Mouse (Mus musculus): Measurements from ENCODE around the gene Icosl. TPM values are rescaled to one million over a fixed set of nuclear protein-coding genes. Genes with fewer than 3 reads are reported as not detected.

Gene Icosl
- polyA plus RNA-seq, 1 experiment from 2014 or later, result 5.3 TPM

DNA sequence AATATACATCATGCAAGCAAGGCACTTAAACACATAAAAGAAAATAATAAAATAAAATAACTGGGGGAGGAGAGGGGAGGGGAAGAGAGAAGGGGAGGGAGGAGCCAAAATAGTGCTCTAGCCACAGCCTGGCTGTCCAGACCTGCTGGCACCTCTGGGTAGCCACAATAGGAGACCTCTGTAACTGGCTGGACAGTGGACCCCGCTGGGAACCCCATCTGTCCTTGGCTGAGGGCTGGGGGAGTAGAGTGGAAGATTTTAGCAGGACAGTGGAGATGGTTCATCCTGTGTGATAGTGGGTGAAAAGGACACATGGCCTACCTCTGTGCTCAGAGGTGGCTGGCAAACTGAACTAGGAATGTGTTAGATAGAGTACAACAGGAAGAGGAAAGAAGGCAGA, 24.6 kb upstream of the Icosl start:
- Histone ChIP-seq H3K9me3 (replicated peaks) (no peaks in the 10 kb centered on the region), H3K9ac (no peak overlapping the region), H3K4me1 (peaks cover 15% of the 10 kb centered on the region), H3K27ac (replicated peaks) (no peak overlapping the region), H3K27me3 (no peaks in the 10 kb centered on the region), H3K4me3 (replicated peaks) (no peak overlapping the region), H3K4me2 (replicated peaks) (no peak overlapping the region), H3K36me3 (no peaks in the 10 kb centered on the region)
- ATAC-seq (ENCODE audit: insufficient number of reproducible peaks, low FRiP score, low TSS enrichment, low read depth), result no peak
- 60% methylated on average over 1 of the region's 1 CpGs for WGBS

DNA sequence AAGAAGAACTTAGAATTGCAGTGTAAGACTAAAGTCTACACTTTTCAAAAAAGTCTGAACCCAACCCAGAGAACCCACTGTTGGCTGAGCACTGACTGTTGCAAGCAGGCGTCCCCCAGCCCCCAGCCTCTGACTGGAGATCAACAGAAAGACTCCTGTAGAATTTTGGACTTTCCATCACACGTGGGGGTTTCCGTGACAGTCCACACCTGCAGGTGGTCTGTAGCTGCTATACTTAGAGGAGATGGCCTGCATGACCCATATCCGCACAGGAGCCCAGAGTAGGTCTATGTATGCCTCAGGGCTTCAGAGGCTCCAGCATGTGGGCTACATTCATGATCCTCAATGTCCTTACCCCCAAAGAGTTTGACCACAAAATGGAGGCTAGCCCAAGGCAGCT, 22.7 kb upstream of the Icosl start:
- Histone ChIP-seq H3K27ac (replicated peaks) (no peak overlapping the region), H3K9me3 (replicated peaks) (no peaks in the 10 kb centered on the region), H3K36me3 (no peaks in the 10 kb centered on the region), H3K4me1 (peaks cover 15% of the 10 kb centered on the region), H3K4me2 (replicated peaks) (no peak overlapping the region), H3K4me3 (replicated peaks) (no peak overlapping the region), H3K9ac (no peak overlapping the region), H3K27me3 (no peaks in the 10 kb centered on the region)
- WGBS, result 83% methylated on average over 4 of the region's 4 CpGs
- no peak for ATAC-seq (ENCODE audit: insufficient number of reproducible peaks, low FRiP score, low TSS enrichment, low read depth)

DNA sequence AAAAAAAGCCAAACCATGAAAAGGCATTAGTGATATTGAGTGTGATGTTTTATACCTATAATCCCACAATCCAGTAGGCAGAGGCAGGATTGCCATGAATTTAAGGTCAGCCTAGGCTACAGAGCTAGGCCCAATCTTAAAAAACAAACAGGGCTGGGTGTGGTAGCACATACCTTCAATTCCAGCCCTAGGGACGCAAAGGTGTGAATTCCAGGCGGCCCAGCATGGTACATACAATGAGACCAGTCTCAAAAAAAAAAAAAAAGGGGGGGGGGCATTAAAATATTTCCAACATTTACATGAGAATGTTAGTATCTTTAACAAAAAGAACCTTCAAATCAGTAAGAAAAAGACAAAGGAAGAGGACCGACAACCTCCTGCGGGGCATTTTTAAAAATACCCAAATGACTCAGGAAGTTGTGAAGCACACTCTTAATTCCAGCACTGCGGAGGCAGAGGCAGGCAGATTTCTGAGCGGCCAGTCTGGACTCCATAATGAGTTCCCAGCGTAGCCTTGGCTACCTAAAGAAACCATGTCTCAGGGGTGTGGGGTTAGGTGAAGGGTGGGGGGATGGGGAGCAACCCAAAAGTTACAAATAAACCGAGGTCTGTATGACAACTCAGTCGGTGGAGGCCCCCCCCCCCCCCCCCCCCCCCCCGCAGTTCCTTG, 20.9 kb upstream of the Icosl start:
- no peak for ATAC-seq (ENCODE audit: insufficient number of reproducible peaks, low FRiP score, low TSS enrichment, low read depth)
- 81% methylated on average over 9 of the region's 10 CpGs for WGBS

DNA sequence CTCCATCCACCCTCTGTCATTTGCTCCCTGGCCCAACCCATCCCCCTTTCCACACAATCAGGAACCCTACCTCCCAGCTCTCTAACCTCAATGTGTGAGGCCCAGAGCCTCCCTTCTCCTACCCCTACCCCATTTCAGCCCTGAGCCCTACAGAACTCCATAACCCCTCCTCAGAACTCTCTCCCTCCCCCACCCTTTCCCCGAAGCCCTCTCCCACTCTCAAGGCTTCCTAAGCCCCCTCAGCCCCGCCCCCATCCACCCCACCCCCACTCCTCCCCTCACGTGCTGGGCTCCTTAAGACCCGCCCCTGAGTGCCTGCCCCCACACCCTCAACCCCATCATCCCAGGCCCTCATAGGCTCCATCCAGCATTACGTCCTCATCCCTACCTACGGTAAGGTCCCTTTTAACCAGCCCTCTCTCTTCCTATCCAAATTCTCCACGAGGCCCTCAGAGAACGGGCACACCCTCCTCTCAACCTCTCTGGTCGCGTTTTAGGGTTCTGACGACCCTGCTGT, 19.5 kb upstream of the Icosl start:
- no peaks in the 10 kb centered on the region for H3K36me3 ChIP-seq
- no peak overlapping the region for H3K4me2 ChIP-seq (replicated peaks)
- WGBS, result 57% methylated on average over 11 of the region's 11 CpGs
- H3K27me3 ChIP-seq, result no peaks in the 10 kb centered on the region
- H3K4me3 ChIP-seq (replicated peaks), result no peak overlapping the region
- no peaks in the 10 kb centered on the region for H3K4me1 ChIP-seq
- H3K9me3 ChIP-seq (replicated peaks), result no peaks in the 10 kb centered on the region
- no peak overlapping the region for H3K9ac ChIP-seq
- H3K27ac ChIP-seq (replicated peaks), result no peak overlapping the region
- no peak for ATAC-seq (ENCODE audit: insufficient number of reproducible peaks, low FRiP score, low TSS enrichment, low read depth)

More for the DNA sequence above, 20.9 kb upstream of the Icosl start:
- H3K9me3 ChIP-seq (replicated peaks), result no peaks in the 10 kb centered on the region
- no peaks in the 10 kb centered on the region for H3K36me3 ChIP-seq
- peaks cover 5% of the 10 kb centered on the region for H3K4me1 ChIP-seq
- no peak overlapping the region for H3K4me2 ChIP-seq (replicated peaks)
- H3K9ac ChIP-seq, result no peak overlapping the region
- H3K27ac ChIP-seq (replicated peaks), result no peak overlapping the region
- H3K4me3 ChIP-seq (replicated peaks), result no peak overlapping the region
- H3K27me3 ChIP-seq, result no peaks in the 10 kb centered on the region

DNA sequence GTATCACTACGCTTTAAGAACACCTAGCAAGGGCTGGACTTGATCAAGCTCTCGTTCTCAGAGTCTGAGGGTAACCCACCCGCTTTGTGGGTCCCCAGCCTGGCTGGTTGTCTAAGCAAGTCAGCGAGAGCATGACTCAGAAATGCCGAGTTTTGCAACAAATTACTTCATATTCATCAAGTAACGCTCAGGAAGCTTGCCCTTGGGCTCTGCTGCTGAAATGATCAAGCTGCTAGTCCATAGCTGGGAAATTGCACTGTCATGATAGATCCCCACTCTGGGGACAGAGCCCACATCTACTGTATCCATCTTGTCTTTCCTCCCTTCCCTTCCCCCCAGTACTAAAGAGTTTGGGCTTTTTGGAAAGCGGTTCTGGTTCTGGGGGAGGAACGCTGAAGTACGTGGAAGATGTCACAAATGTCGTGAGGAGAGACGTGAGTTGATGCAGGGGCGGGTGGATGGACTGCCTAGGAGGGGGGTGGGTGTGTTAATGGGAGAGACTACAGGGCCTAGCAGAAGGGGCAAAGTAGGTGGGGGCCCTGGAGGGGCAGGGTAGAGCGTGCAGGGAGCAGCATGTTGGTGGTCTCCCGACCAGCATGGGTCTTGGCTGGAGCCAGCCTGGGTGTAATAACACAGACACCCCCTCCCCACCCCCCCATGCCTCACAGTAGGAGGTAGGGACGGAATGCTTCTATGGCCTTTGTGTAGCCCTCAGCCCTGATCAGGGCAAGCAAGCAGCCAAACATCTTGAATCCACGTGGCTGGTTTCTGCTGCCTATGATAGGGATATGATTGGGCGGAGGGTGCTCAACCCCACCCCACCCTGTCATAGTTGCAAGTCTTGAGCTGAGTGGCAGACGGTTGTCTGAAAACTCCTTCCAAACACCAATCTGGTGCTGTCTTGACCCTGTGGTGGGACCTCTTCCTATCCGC, 14.2 kb upstream of the Icosl start:
- Histone ChIP-seq H3K4me3 (replicated peaks) (no peak overlapping the region), H3K4me1 (peaks cover 9% of the 10 kb centered on the region; the same call in 1 of the 2 replicates), H3K9me3 (replicated peaks) (no peaks in the 10 kb centered on the region), H3K27me3 (no peaks in the 10 kb centered on the region), H3K36me3 (no peaks in the 10 kb centered on the region), H3K9ac (no peak overlapping the region), H3K27ac (replicated peaks) (no peak overlapping the region), H3K4me2 (replicated peaks) (no peak overlapping the region)
- no peak for ATAC-seq (ENCODE audit: insufficient number of reproducible peaks, low FRiP score, low TSS enrichment, low read depth)
- 52% methylated on average over 19 of the region's 19 CpGs for WGBS

DNA sequence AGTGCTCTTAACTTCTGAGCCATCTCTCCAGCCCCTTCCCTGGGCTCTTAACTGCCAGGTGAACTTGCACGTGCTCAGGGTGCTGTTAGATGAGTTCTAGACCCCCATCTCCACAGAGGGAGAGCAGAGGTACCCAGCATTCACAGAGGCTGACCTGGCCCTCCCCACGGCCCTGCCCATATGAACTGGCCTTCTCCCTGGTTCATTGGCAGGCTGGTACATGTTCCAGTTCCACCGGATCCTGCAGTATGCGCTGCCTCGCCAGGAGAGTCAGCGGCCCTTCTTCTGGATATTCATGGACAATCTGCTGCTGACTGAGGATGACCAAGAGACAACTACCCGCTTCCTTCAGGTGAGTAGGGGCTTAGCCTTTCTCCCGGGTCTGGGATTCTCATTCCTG, 12.0 kb upstream of the Icosl start:
- H3K27me3 ChIP-seq, result no peaks in the 10 kb centered on the region
- H3K4me1 ChIP-seq, result peaks cover 9% of the 10 kb centered on the region; the same call in 1 of the 2 replicates
- ATAC-seq (ENCODE audit: insufficient number of reproducible peaks, low FRiP score, low TSS enrichment, low read depth), result no peak
- H3K9ac ChIP-seq, result no peak overlapping the region
- H3K4me3 ChIP-seq (replicated peaks), result no peak overlapping the region
- 83% methylated on average over 8 of the region's 8 CpGs for WGBS
- no peaks in the 10 kb centered on the region for H3K9me3 ChIP-seq (replicated peaks)
- no peak overlapping the region for H3K4me2 ChIP-seq (replicated peaks)
- no peaks in the 10 kb centered on the region for H3K36me3 ChIP-seq
- H3K27ac ChIP-seq (replicated peaks), result no peak overlapping the region

DNA sequence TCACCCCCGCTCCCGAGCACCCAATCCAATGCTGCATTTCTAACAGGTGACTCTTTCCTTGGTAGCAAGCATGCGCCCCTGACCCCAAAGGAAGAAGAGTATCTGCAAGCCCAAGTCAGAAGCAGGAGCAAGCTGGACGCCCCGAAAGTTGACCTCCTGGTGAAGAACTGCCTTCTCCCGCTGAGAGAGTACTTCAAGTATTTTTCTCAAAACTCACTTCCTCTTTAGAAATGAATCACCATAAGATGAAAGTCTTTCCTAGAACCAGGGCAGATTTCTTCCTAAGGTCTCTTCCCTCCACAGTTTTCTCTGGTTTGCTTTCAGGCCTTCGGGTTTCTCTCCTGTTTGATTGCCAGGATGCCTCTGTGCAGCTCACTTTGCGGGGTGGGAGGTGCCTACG, 6.0 kb upstream of the Icosl start:
- 84% methylated on average over 9 of the region's 9 CpGs for WGBS
- no peak overlapping the region for H3K27ac ChIP-seq (replicated peaks)
- H3K4me3 ChIP-seq (replicated peaks), result no peak overlapping the region
- no peaks in the 10 kb centered on the region for H3K4me1 ChIP-seq
- no peaks in the 10 kb centered on the region for H3K36me3 ChIP-seq
- no peak for ATAC-seq (ENCODE audit: insufficient number of reproducible peaks, low FRiP score, low TSS enrichment, low read depth)
- H3K9me3 ChIP-seq (replicated peaks), result no peaks in the 10 kb centered on the region
- no peak overlapping the region for H3K4me2 ChIP-seq (replicated peaks)
- H3K27me3 ChIP-seq, result no peaks in the 10 kb centered on the region
- no peak overlapping the region for H3K9ac ChIP-seq

DNA sequence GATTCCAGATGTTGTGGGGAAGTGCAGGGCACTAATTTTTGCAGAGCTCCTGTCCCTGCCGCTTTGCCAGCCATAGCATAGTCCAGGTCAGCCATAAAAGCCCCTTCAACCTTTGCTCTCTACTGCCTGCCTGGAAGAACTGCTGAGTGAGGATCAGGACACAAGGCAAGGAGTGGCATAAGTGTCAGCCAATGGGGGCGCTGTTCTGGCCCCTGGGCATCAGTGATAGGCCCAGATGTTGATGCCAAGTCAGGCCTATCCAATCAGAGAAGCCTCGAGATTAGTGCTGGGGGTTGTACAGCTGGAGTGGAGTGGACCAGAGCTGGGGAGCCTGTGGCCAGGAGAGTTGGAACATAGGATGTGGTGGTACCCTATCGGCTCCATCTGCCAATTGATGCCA, 1.9 kb upstream of the Icosl start:
- no peak overlapping the region for H3K4me2 ChIP-seq (replicated peaks)
- 47% methylated on average over 4 of the region's 4 CpGs for WGBS
- no peaks in the 10 kb centered on the region for H3K9me3 ChIP-seq (replicated peaks)
- H3K4me1 ChIP-seq, result peaks cover 15% of the 10 kb centered on the region
- no peak overlapping the region for H3K9ac ChIP-seq
- no peak for ATAC-seq (ENCODE audit: insufficient number of reproducible peaks, low FRiP score, low TSS enrichment, low read depth)
- H3K27me3 ChIP-seq, result no peaks in the 10 kb centered on the region; the same call in none of the 2 replicates
- no peak overlapping the region for H3K27ac ChIP-seq (replicated peaks)
- H3K36me3 ChIP-seq, result no peaks in the 10 kb centered on the region
- no peak overlapping the region for H3K4me3 ChIP-seq (replicated peaks)

DNA sequence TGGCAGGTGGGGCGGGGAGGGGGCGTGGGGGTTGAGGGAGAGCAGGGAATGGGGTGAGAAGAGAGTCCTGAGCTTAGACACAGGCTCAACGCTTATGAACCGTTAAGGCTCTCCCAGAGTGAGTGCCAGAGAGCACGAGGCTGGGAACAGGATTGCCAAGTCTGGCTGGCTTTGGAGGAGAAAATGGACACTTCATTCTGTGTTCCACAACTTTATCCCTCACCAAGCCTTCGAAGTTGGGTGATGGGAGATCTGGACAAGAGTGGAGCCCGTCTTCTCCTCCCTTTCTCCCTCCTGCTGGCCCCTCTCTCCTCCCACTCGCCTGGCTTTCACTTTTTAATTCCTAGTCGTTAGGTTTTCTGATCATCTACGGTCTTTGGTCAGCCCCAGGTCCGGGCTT, 561 bp upstream of the Icosl start:
- peak overlapping the region; percentile 99 for H3K4me2 ChIP-seq (replicated peaks)
- peaks cover 15% of the 10 kb centered on the region for H3K4me1 ChIP-seq
- H3K9ac ChIP-seq, result no peak overlapping the region
- H3K4me3 ChIP-seq (replicated peaks), result peak overlapping the region; percentile 66
- no peaks in the 10 kb centered on the region for H3K36me3 ChIP-seq
- H3K27me3 ChIP-seq, result no peaks in the 10 kb centered on the region; the same call in none of the 2 replicates
- 24% methylated on average over 11 of the region's 11 CpGs for WGBS
- no peak for ATAC-seq (ENCODE audit: insufficient number of reproducible peaks, low FRiP score, low TSS enrichment, low read depth)
- no peaks in the 10 kb centered on the region for H3K9me3 ChIP-seq (replicated peaks)
- no peak overlapping the region for H3K27ac ChIP-seq (replicated peaks)

DNA sequence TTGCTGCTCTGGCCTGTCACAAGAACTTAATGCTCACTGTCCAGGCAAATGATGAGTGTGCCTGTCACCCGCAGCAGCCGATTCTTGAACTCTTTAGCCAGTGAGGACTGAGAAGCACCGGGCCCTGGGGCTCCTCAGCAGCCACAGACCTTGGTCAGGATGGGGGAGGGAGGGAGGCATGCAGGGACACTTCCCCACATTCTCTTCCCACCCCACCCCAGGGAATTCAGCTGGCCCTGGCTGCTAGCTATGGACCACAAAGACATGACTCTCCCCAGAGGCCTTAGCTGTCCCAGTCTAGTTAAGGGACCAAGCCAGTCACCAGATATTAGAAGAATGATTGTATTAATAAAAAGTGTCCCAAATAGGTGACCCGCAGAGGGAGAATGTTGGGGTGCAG, 5.0 kb downstream of the Icosl start:
- ATAC-seq (ENCODE audit: insufficient number of reproducible peaks, low FRiP score, low TSS enrichment, low read depth), result no peak
- WGBS, result 61% methylated on average over 4 of the region's 4 CpGs

DNA sequence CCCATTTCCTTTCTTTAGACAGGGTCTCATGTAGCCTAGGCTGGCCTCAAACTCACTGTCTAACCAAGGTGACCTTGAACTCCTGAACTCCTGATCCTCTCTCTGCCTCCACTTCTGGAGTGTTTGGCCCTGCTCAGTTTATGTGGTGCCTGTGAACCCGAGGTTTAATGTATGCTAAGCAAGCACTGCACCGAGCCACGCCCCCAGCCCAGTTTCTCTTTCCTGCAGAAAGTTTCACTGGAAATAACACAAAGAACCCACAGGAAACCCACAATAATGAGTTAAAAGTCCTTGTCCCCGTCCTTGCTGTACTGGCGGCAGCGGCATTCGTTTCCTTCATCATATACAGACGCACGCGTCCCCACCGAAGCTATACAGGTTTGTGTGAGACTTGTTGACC, 5.9 kb downstream of the Icosl start:
- 75% methylated on average over 11 of the region's 11 CpGs for WGBS
- Histone ChIP-seq H3K4me3 (replicated peaks) (no peak overlapping the region), H3K36me3 (no peaks in the 10 kb centered on the region), H3K4me2 (replicated peaks) (no peak overlapping the region), H3K4me1 (peaks cover 2% of the 10 kb centered on the region), H3K27me3 (no peaks in the 10 kb centered on the region; the same call in none of the 2 replicates), H3K9me3 (replicated peaks) (no peaks in the 10 kb centered on the region), H3K27ac (replicated peaks) (no peak overlapping the region), H3K9ac (no peak overlapping the region)
- no peak for ATAC-seq (ENCODE audit: insufficient number of reproducible peaks, low FRiP score, low TSS enrichment, low read depth)

More for the DNA sequence above, 5.0 kb downstream of the Icosl start:
- Histone ChIP-seq H3K27ac (replicated peaks) (no peak overlapping the region), H3K4me2 (replicated peaks) (no peak overlapping the region), H3K4me1 (peaks cover 8% of the 10 kb centered on the region), H3K9me3 (replicated peaks) (no peaks in the 10 kb centered on the region), H3K9ac (no peak overlapping the region), H3K36me3 (no peaks in the 10 kb centered on the region), H3K4me3 (replicated peaks) (no peak overlapping the region), H3K27me3 (no peaks in the 10 kb centered on the region; the same call in none of the 2 replicates)

Measured in embryonic facial prominence, embryonic 15.5 days (tissue).